Mouse (Mus musculus) midbrain, embryonic 11.5 days (tissue): ENCODE measurements around the gene Mapre1. TPM values are rescaled to one million over a fixed set of nuclear protein-coding genes. Genes with fewer than 3 reads are reported as not detected.
A peak's percentile ranks its signal among the peaks of the same experiment; 100 is the strongest.

Experiments used
- ATAC-seq: fragments of 200-750 bp; cut with Nextera tagmentation; 2 replicates; pipeline ENCODE4 v1.8.0; 2017; ENCODE audit warnings: moderate TSS enrichment, moderate library complexity; ENCODE audit not compliant: low FRiP score
- DNase-seq: peaks from one replicate; pipeline ENCODE4 v3.0.0; 2015; ENCODE audit warnings: low spot score; ENCODE audit errors: missing footprints
- H3K27ac ChIP-seq: fragments of 300-500 bp; sonication (generic); 2 replicates; pipeline ENCODE4 v1.5.1; 2014; ENCODE audit warnings: low read depth, low read length
- H3K27me3 ChIP-seq: fragments of 300-500 bp; sonication (generic); 2 replicates; pipeline ENCODE4 v1.6.1; 2014; ENCODE audit warnings: mild to moderate bottlenecking, low read length, moderate library complexity, mixed read lengths; ENCODE audit not compliant: control insufficient read depth, insufficient read depth
- H3K36me3 ChIP-seq: fragments of 300-500 bp; sonication (generic); 2 replicates; pipeline ENCODE4 v1.6.1; 2014; ENCODE audit warnings: mild to moderate bottlenecking, low read length, moderate library complexity, mixed read lengths; ENCODE audit not compliant: control insufficient read depth, insufficient read depth
- H3K4me1 ChIP-seq: fragments of 300-500 bp; sonication (generic); 2 replicates; pipeline ENCODE4 v1.6.1; 2014; ENCODE audit warnings: low read length; ENCODE audit not compliant: control insufficient read depth, insufficient read depth
- H3K4me2 ChIP-seq: fragments of 300-500 bp; sonication (generic); 2 replicates; pipeline ENCODE4 v1.6.1; 2014; ENCODE audit warnings: mild to moderate bottlenecking, moderate library complexity
- H3K4me3 ChIP-seq: fragments of 300-500 bp; sonication (generic); 2 replicates; pipeline ENCODE4 v1.5.1; 2014; ENCODE audit warnings: low read depth, low read length
- H3K9ac ChIP-seq: fragments of 300-500 bp; sonication (generic); 2 replicates; pipeline ENCODE4 v1.6.1; 2014; ENCODE audit warnings: low read length
- H3K9me3 ChIP-seq: fragments of 300-500 bp; sonication (generic); 2 replicates; pipeline ENCODE4 v1.6.1; 2016; ENCODE audit warnings: low read length; ENCODE audit not compliant: control insufficient read depth
- WGBS: fragments of 180-500 bp; shearing (Covaris S2); extraction: QIAGEN DNeasy Blood & Tissue Kit; methylation state at CpG from one replicate; pipeline ENCODE4 v1.1.7; 2014; 5-methylcytosine and 5-hydroxymethylcytosine counted together
- polyA plus RNA-seq: library from polyadenylated mRNA; unstranded; fragments of >200 nt; fragmentation: Nextera tagmentation; extraction: Ambion mirVana; gene quantifications from 2 replicates; pipeline ENCODE4 v1.2.1, GENCODE M21; 2014

Gene Mapre1
- polyA plus RNA-seq, 1 experiment from 2014 or later: 394 TPM

DNA sequence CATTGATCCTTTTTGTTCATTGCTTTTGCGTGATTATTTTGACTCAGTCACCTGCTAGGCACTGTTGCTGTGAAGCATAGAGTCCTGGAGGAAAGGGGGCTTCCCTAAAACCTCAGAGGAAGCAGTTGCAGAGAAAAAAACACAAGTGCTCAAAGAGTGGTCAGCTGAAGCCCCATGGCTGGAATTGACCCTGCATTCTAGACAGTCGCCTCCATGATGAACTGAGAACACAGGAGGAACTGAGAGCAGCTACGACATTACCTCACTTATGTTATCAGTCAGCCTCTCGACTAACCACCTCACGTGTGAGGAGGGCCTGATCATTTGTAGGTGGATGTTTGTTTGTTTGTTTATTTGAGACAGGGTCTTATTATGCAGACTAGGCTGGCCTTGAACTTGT is 21.0 kb downstream of the Mapre1 start:
- peaks cover 31% of the 10 kb centered on the region for H3K36me3 ChIP-seq

DNA sequence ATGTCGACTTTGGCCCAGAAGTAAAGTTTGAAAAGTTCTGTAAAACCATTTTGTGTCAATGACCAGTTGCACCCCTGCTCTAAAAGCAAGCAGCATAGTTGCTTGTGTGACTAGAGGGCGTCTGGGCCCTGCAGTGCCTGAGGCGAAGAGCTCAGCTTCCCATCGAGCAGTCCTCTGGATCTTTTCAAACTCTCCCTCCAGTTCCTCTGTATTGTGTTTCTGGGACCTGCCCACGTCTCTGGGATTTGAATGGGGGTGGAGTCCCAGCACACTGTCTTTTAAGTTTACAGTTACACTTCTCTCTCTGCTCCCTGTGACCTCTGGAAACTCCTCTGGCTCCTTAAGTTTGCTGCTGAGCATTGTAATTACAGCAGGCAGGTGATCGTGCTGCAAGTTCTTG is 26.4 kb downstream of the Mapre1 start:
- WGBS: 69% methylated on average over 6 of the region's 6 CpGs
- H3K4me1 ChIP-seq: no peaks in the 10 kb centered on the region
- peaks cover 12% of the 10 kb centered on the region for H3K36me3 ChIP-seq
- ATAC-seq: no peak
- H3K9me3 ChIP-seq: no peaks in the 10 kb centered on the region
- no peak for DNase-seq
- no peak overlapping the region for H3K9ac ChIP-seq
- no peak overlapping the region for H3K4me2 ChIP-seq
- no peak overlapping the region for H3K4me3 ChIP-seq
- H3K27ac ChIP-seq: no peak overlapping the region
- H3K27me3 ChIP-seq: no peaks in the 10 kb centered on the region

More for the DNA sequence above, 21.0 kb downstream of the Mapre1 start:
- Histone ChIP-seq H3K4me1 (no peaks in the 10 kb centered on the region), H3K4me3 (no peak overlapping the region), H3K4me2 (no peak overlapping the region), H3K9me3 (no peaks in the 10 kb centered on the region), H3K27ac (no peak overlapping the region), H3K27me3 (no peaks in the 10 kb centered on the region), H3K9ac (no peak overlapping the region)
- ATAC-seq (no peak), DNase-seq (no peak)
- WGBS: 94% methylated on average over 5 of the region's 5 CpGs

DNA sequence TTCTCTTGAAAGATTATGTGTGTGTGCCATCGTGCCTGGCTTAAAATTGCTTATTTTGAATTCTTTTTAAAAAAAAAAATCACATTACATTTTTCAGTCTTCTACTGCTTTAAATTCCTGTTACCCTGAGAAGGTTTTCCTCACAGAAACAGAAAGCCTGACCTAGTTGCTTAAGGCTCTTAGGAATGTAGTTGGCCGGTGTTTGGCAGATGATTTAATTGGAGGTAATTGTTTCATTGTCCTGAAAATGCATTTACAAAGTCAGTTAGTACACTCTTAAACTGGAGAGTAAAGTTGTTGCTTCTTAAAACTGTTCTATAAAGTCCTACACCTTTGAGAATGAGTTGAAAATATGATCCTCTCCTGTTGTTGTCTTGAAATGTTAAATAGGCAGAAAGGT is 27.8 kb downstream of the Mapre1 start:
- WGBS: 92% methylated on average over 2 of the region's 2 CpGs
- no peak for DNase-seq
- H3K9me3 ChIP-seq: no peaks in the 10 kb centered on the region
- H3K4me3 ChIP-seq: no peak overlapping the region
- peaks cover 10% of the 10 kb centered on the region for H3K36me3 ChIP-seq
- H3K27me3 ChIP-seq: no peaks in the 10 kb centered on the region
- no peak overlapping the region for H3K27ac ChIP-seq
- ATAC-seq: no peak
- H3K4me1 ChIP-seq: no peaks in the 10 kb centered on the region
- no peak overlapping the region for H3K9ac ChIP-seq
- no peak overlapping the region for H3K4me2 ChIP-seq

GRCm38 (mm10) chr2:153772950-153773349 is 31.9 kb downstream of the Mapre1 start:
- 98% methylated on average over 4 of the region's 4 CpGs for WGBS
- DNase-seq: no peak
- Histone ChIP-seq H3K36me3 (0 out of 2 replicates have a peak, but pooled peaks cover 2% of the 10 kb centered on the region), H3K4me2 (no peak overlapping the region), H3K9ac (no peak overlapping the region), H3K9me3 (no peaks in the 10 kb centered on the region), H3K4me1 (no peaks in the 10 kb centered on the region), H3K27ac (no peak overlapping the region), H3K27me3 (no peaks in the 10 kb centered on the region), H3K4me3 (no peak overlapping the region)
- ATAC-seq: no peak

DNA sequence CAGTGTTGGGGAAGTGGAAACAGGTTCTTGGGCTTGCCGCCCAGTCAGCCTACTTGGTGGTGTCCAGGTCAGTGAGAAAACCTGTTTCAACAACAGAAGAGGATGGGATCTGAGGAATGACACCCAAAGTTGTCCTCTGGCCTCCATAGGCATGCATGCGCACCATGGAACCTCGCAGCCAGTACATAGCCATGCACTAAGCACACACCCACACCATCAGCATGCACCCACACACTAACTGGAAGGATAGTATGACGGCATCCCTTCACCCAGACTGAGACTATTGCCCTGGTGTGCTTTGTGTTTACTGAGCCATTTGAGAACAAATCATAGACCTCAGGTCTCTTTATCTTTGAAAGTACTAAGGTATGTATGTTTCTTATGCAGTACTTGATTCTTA is 34.4 kb downstream of the Mapre1 start:
- no peak for ATAC-seq
- H3K9ac ChIP-seq: no peak overlapping the region
- DNase-seq: no peak
- no peak overlapping the region for H3K4me3 ChIP-seq
- 0 out of 2 replicates have a peak, but pooled peaks cover 2% of the 10 kb centered on the region for H3K36me3 ChIP-seq
- no peak overlapping the region for H3K27ac ChIP-seq
- no peaks in the 10 kb centered on the region for H3K27me3 ChIP-seq
- peaks cover 4% of the 10 kb centered on the region; the same call in 1 of the 2 replicates for H3K4me1 ChIP-seq
- H3K4me2 ChIP-seq: no peak overlapping the region
- H3K9me3 ChIP-seq: no peaks in the 10 kb centered on the region
- 94% methylated on average over 4 of the region's 4 CpGs for WGBS

DNA sequence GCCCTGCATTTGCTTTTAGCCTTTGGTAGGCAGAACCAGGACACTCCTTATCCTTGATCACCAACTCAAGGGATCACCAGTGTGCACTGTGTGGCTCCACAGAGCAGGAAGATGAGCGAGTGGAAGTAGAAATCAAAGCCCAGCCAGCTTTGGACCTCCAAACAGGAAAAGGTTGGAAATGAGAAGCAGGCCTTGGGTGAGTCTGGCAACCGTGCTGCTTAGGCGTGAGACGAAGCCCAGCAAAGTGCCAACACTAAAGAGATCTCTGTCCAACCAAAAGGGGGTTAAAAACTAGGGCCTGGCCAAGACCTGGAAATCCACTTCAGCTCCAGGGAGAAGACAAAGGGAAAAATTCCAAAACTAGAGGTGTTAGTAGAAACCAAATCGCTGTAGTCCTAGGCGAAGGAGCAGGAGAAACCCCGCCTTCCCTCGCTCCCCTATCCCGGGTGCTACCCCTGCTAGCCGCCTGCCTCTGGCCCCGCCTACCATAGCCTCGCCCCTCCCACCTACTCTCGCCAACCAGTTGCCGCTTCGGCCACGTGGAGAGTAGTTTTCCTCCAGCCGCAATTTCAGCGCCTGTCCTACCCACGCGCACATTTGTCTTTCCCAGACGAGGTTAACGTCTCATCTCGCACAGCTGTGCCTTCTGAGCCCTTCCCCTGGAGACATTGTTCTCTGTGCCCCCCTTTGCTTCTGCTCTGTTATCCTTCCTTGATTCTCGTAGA is 37.7 kb downstream of the Mapre1 start:
- WGBS: 17% methylated on average over 24 of the region's 24 CpGs

GRCm38 (mm10) chr2:153779394-153779981 is 38.4 kb downstream of the Mapre1 start, which contains the start of gene Efcab8:
Gene Efcab8, plus strand, starts transcription at chr2:153779931.
- peaks cover 4% of the 10 kb centered on the region; the same call in 1 of the 2 replicates for H3K4me1 ChIP-seq
- 51% methylated on average over 12 of the region's 12 CpGs for WGBS
- ATAC-seq (no peak), DNase-seq (no peak)
- peak within 1 kb of the TSS; percentile 27; the same call in 1 of the 2 replicates for H3K9ac ChIP-seq
- H3K9me3 ChIP-seq: no peaks in the 10 kb centered on the region
- no peaks in the 10 kb centered on the region for H3K27me3 ChIP-seq
- no peak within 1 kb of the TSS for H3K27ac ChIP-seq
- H3K36me3 ChIP-seq: no peaks in the 10 kb centered on the region
- peak within 1 kb of the TSS; percentile 51 for H3K4me2 ChIP-seq
- peak within 1 kb of the TSS; percentile 20; the same call in 1 of the 2 replicates for H3K4me3 ChIP-seq

More for the DNA sequence above, 37.7 kb downstream of the Mapre1 start:
- Histone ChIP-seq H3K4me1 (peaks cover 4% of the 10 kb centered on the region; the same call in 1 of the 2 replicates), H3K4me3 (peak overlapping the region; percentile 20; the same call in 1 of the 2 replicates), H3K9ac (peak overlapping the region; percentile 27; the same call in 1 of the 2 replicates), H3K4me2 (peak overlapping the region; percentile 51), H3K36me3 (no peaks in the 10 kb centered on the region), H3K27ac (no peak overlapping the region), H3K9me3 (no peaks in the 10 kb centered on the region), H3K27me3 (no peaks in the 10 kb centered on the region)
- peak; percentile 85 for ATAC-seq
- DNase-seq: peak; percentile 95

DNA sequence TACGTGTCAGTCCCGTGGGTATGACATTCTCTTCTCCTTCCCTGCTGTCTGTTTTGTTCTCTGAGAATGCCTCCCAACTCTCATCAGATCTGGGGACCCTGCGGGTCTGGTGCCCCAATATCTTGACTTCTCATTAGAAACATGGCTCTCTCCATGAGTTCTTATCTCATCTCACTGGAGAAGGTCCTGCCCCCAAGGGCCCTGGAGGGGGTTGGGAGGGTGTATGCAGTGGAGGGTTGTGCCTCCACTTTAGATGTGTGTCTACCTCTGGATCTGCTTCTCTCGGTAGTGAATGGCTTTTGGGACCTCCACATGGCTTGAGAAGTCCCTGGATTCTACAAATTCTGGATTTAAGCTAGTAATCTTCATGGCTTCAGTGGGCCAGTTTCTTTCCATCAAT is 40.1 kb downstream of the Mapre1 start:
- Histone ChIP-seq H3K9me3 (no peaks in the 10 kb centered on the region), H3K36me3 (no peaks in the 10 kb centered on the region), H3K27ac (no peak overlapping the region), H3K9ac (no peak overlapping the region), H3K4me2 (no peak overlapping the region), H3K27me3 (no peaks in the 10 kb centered on the region), H3K4me1 (peaks cover 4% of the 10 kb centered on the region; the same call in 1 of the 2 replicates), H3K4me3 (no peak overlapping the region)
- 88% methylated on average over 4 of the region's 4 CpGs for WGBS
- no peak for ATAC-seq
- no peak for DNase-seq

GRCm38 (mm10) chr2:153784668-153785067 is 43.6 kb downstream of the Mapre1 start:
- H3K27me3 ChIP-seq: no peaks in the 10 kb centered on the region

More at GRCm38 (mm10) chr2:153784668-153785067, 43.6 kb downstream of the Mapre1 start:
- no peak overlapping the region for H3K9ac ChIP-seq
- H3K36me3 ChIP-seq: no peaks in the 10 kb centered on the region
- no peak for DNase-seq
- ATAC-seq: no peak
- H3K9me3 ChIP-seq: no peaks in the 10 kb centered on the region
- H3K4me2 ChIP-seq: no peak overlapping the region
- H3K4me1 ChIP-seq: no peaks in the 10 kb centered on the region
- WGBS: 91% methylated on average over 2 of the region's 2 CpGs
- no peak overlapping the region for H3K27ac ChIP-seq
- H3K4me3 ChIP-seq: no peak overlapping the region
